Mouse (Mus musculus): ENCODE results near the gene Mrps11.
A peak's percentile ranks its signal among the peaks of the same experiment; 100 is the strongest.

Gene Mrps11

GRCm38 (mm10) chr7:78782639-78783581 is at the start of gene Mrps11, which contains the start of gene Mrpl46:
Mrps11 (plus strand) TSS chr7:78783119.
Mrpl46 (minus strand) TSS chr7:78783531.
- peak; percentile 92 for DNase-seq (ENCODE audit: low read depth, low spot score)

- no peak for DNase-seq (ENCODE audit: low read depth, low spot score)
Measured at GRCm38 (mm10) chr7:78737196-78737595, 45.7 kb upstream of the Mrps11 start.

GRCm38 (mm10) chr7:78737614-78738210 is 45.2 kb upstream of the Mrps11 start, which contains the start of gene Ntrk3:
Ntrk3 (minus strand) TSS chr7:78738012.
- no peak for DNase-seq (ENCODE audit: low read depth, low spot score)

DNA sequence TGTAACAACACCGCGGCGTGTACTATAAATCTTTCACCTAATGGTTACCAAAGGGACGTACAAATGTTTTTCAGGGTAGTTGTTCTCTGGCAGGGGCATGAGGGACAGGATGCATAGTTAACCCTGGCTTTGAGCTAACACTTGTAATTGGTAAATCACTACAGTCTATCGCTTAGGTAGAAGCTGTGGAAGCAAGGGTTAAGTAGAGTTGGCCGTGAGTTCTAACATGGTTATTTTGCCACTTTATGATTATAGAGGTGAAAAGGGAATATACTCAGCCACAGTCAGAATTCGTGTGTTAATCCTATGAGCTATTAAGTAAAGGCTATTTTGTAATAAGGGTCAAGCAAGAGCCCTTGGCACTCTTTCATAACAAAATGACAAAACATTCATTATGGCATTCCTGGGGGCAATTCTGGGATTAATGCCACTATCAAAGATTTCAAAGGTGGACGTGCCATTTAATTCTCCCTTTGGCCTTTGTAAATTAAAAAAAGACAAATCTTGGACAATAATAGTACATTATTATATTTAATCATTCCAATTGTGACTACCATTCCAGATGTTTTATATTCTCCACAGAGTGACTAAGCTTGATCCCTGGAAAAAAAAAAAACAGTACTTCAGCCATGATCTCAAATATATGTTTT is 43.4 kb upstream of the Mrps11 start:
- no peak for DNase-seq (ENCODE audit: low read depth, low spot score)

- DNase-seq (ENCODE audit: low read depth, low spot score): no peak
Measured at GRCm38 (mm10) chr7:78743731-78744385, 39.1 kb upstream of the Mrps11 start.

GRCm38 (mm10) chr7:78752961-78753360 is 30.0 kb upstream of the Mrps11 start:
- no peak for DNase-seq (ENCODE audit: low read depth, low spot score)

GRCm38 (mm10) chr7:78753752-78754457 is 29.0 kb upstream of the Mrps11 start:
- no peak for DNase-seq (ENCODE audit: low read depth, low spot score)

DNA sequence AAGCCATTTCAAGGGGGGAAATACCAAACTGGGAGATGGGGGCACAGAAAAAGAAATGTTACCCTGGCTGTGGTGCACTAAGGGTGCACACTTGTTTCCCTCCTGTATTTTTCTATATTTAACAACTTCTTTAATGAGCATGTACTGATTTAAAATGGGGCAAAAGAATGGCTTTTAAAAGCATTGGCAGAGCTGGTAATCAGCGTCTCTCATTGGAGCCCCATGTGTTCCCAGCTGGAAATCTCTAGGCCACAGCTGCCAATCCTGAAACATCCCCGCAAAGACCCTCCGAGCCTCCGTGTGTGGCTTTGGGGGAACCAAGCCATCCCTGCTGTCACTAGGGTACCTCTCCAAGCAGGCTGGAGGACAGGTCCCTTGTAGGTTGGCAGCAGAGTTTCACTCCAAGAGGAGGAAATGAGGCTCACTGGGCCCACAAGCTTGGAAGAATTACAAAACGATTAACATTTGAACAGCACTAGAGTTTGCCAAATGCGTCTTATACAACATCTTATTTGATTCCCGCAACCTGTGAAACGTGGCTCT is 28.4 kb upstream of the Mrps11 start:
- DNase-seq (ENCODE audit: low read depth, low spot score): peak; percentile 20

DNA sequence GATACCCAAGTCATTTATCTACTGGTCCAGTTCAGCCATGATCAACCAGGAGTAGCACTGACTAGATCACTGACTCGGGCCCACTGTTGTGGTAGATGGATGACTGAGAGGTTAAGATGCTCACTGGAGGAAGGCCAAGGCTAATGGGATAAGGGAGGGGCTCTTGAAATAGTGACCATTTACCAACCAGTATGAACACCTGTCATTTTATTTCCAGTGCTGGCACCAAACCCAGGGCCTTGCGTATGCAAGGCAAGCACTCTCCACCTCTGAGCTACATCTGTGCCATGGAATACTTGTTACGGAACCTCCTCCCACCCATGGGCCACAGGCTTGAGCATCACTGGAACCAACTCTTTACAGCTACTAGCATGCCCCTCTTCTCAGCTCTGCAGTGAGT is 19.1 kb upstream of the Mrps11 start:
- no peak for DNase-seq (ENCODE audit: low read depth, low spot score)

DNA sequence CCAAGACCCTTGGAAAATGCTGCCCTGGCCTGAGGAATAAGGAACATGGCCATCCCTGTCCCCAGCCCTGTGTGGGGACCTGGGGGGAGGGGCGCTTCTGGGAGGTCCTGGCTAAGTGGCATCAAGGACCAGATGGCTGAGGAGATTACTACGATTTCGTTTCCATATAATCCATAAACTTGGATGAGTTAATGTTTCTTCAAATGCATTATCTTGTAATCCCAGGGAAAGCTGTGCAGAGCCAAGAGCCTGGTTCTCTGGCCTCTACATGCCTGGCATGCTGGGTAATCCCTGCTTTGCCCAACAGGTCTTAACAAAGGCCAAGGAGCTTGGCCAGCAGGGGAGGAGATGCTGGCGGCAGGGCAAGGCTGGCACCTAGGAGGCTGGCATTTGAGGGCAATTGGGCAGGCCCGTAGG is 17.7 kb upstream of the Mrps11 start:
- peak; percentile 65 for DNase-seq (ENCODE audit: low read depth, low spot score)

DNA sequence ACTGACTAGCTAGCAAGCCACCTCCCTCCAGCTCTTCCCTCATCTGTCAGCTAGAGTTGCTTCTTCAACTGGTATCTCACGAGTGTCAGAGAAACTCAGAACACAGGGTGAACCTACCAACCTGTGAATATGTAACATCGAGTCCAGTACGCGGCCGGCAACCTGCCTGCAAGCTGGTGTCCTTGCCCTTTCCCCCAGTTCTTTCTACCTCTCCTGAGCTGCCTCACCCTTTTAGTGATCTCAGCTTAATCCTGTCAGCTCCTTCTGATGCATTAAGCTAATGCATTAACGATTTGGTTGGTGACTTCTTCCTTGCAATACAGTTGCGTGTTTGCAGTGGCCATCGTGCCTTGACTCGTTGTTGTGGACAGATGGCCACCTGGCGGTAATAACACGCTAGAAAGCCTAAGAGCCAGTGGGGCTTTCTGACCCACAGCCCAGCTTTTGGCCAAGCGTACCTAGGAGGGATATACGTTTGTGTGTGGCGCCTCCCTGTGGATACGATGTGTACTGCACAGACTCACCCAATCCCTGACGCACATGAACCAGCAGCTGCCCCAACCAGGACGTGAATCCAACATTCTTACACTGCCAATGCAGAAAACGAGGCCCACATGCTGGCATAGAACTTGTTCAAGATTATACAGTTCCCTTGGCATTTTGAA is 16.8 kb upstream of the Mrps11 start:
- peak; percentile 94 for DNase-seq (ENCODE audit: low read depth, low spot score)

GRCm38 (mm10) chr7:78767929-78768531 is 14.9 kb upstream of the Mrps11 start:
- no peak for DNase-seq (ENCODE audit: low read depth, low spot score)

- DNase-seq (ENCODE audit: low read depth, low spot score): no peak
Measured at GRCm38 (mm10) chr7:78769075-78769652, 13.8 kb upstream of the Mrps11 start.

GRCm38 (mm10) chr7:78770936-78771335 is 12.0 kb upstream of the Mrps11 start:
- DNase-seq (ENCODE audit: low read depth, low spot score): no peak

DNA sequence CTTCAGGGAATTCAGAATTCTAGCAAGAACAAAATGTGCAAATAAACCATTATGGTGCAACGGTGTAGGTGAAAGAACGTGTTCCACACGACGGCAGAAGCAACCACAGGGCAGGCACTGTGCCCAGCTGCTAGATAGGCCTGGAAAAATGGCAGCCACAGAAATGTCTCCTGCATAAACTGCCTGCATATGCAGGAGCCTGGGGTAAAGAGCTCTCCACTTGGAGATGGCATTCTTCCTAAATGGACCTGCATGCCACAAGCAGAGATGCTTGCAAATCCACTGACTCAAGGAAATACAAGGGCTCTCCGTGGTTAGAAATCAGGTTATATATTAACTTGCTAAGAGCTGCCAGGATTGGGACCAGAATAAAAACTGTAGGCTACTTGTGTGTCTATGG is 4.2 kb upstream of the Mrps11 start:
- DNase-seq (ENCODE audit: low read depth, low spot score): no peak

DNA sequence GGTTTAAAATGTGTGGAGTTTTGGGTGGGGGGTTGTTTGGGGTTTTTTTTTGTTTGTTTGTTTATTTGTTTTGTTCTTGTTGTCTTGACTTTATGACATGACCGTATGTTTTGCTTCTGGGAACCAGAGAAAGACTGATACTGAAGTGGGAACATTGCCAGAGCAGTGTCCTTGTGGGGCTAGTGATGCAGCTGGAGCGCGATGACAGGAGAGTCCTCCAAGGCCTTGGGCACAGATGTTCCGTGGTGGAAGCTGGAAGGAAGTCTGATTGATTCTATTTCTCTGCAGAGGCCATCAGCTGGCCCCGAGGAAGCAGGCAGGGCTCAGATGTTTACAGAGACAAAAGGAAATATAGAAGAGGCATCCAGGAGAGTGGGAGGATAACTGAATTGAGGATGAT is 3.0 kb downstream of the Mrps11 start:
- peak; percentile 20 for DNase-seq (ENCODE audit: low read depth, low spot score)

GRCm38 (mm10) chr7:78787793-78788380 is 5.0 kb downstream of the Mrps11 start:
- DNase-seq (ENCODE audit: low read depth, low spot score): peak; percentile 70

GRCm38 (mm10) chr7:78791359-78792222 is 8.7 kb downstream of the Mrps11 start:
- peak; percentile 84 for DNase-seq (ENCODE audit: low read depth, low spot score)
